Mouse (Mus musculus): ENCODE results near the gene Usp28. TPM values are rescaled to one million over a fixed set of nuclear protein-coding genes. Genes with fewer than 3 reads are reported as not detected.

The Usp28 gene
- polyA plus RNA-seq (2015; fragmentation: Nextera tagmentation; extraction: Ambion mirVana) = 12.1 and 14.4 TPM in 2 replicates

GRCm38 (mm10) chr9:48984845-48985707 is at the start of gene Usp28:
TSS of gene Usp28 (plus strand) at chr9:48985375.
- Histone ChIP-seq H3K4me1 (replicated peaks; ENCODE audit: insufficient read depth, low read length) (peaks cover 19% of the 10 kb centered on the region), H3K9me3 (replicated peaks; ENCODE audit: low read length) (no peaks in the 10 kb centered on the region), H3K27ac (peak within 1 kb of the TSS; percentile 93), H3K27me3 (ENCODE audit: insufficient read depth, low read length) (no peaks in the 10 kb centered on the region), H3K36me3 (ENCODE audit: insufficient read depth, low read length) (no peaks in the 10 kb centered on the region), H3K4me2 (ENCODE audit: low read length) (peak within 1 kb of the TSS; percentile 92), H3K9ac (ENCODE audit: low read depth, low read length) (peak within 1 kb of the TSS; percentile 78), H3K4me3 (replicated peaks; ENCODE audit: low read depth, low read length) (peak within 1 kb of the TSS; percentile 77)
- WGBS = under 1% methylated on average over 79 of the region's 94 CpGs
- ATAC-seq (replicated peaks; ENCODE audit: low FRiP score, low read depth) (peak; percentile 94), DNase-seq (ENCODE audit: low spot score) (peak; percentile 100)
- TF ChIP-seq CTCF (IDR thresholded peaks at IDR 0.05; ENCODE audit: low read depth) = 0 out of 2 replicates have a peak, but pooled peaks have one; percentile 13

GRCm38 (mm10) chr9:48942349-48942748 is 42.8 kb upstream of the Usp28 start:
- 71% methylated on average over 1 of the region's 1 CpGs for WGBS
- Histone ChIP-seq H3K4me1 (replicated peaks; ENCODE audit: insufficient read depth, low read length) (no peaks in the 10 kb centered on the region), H3K9ac (ENCODE audit: low read depth, low read length) (no peak overlapping the region), H3K27me3 (ENCODE audit: insufficient read depth, low read length) (no peaks in the 10 kb centered on the region), H3K4me2 (ENCODE audit: low read length) (no peak overlapping the region), H3K4me3 (replicated peaks; ENCODE audit: low read depth, low read length) (no peak overlapping the region), H3K27ac (no peak overlapping the region), H3K9me3 (replicated peaks; ENCODE audit: low read length) (no peaks in the 10 kb centered on the region), H3K36me3 (ENCODE audit: insufficient read depth, low read length) (no peaks in the 10 kb centered on the region)
- DNase-seq (ENCODE audit: low spot score) (no peak), ATAC-seq (replicated peaks; ENCODE audit: low FRiP score, low read depth) (no peak)
- TF ChIP-seq CTCF (IDR thresholded peaks at IDR 0.05; ENCODE audit: low read depth) = no peak

- Histone ChIP-seq H3K4me1 (replicated peaks; ENCODE audit: insufficient read depth, low read length) (no peaks in the 10 kb centered on the region), H3K9ac (ENCODE audit: low read depth, low read length) (no peak overlapping the region), H3K4me2 (ENCODE audit: low read length) (no peak overlapping the region), H3K36me3 (ENCODE audit: insufficient read depth, low read length) (no peaks in the 10 kb centered on the region), H3K4me3 (replicated peaks; ENCODE audit: low read depth, low read length) (no peak overlapping the region), H3K27me3 (ENCODE audit: insufficient read depth, low read length) (no peaks in the 10 kb centered on the region), H3K27ac (no peak overlapping the region), H3K9me3 (replicated peaks; ENCODE audit: low read length) (no peaks in the 10 kb centered on the region)
- 88% methylated on average over 4 of the region's 4 CpGs for WGBS
- ATAC-seq (replicated peaks; ENCODE audit: low FRiP score, low read depth) (no peak), DNase-seq (ENCODE audit: low spot score) (no peak)
- TF ChIP-seq CTCF (IDR thresholded peaks at IDR 0.05; ENCODE audit: low read depth) = no peak
Observed at GRCm38 (mm10) chr9:48947565-48947964, 37.6 kb upstream of the Usp28 start.

- Histone ChIP-seq H3K4me1 (replicated peaks; ENCODE audit: insufficient read depth, low read length) (peaks cover 5% of the 10 kb centered on the region; the same call in 1 of the 2 replicates), H3K9ac (ENCODE audit: low read depth, low read length) (no peak overlapping the region), H3K27ac (no peak overlapping the region), H3K4me2 (ENCODE audit: low read length) (peak overlapping the region; percentile 43), H3K27me3 (ENCODE audit: insufficient read depth, low read length) (no peaks in the 10 kb centered on the region), H3K9me3 (replicated peaks; ENCODE audit: low read length) (no peaks in the 10 kb centered on the region), H3K36me3 (ENCODE audit: insufficient read depth, low read length) (no peaks in the 10 kb centered on the region), H3K4me3 (replicated peaks; ENCODE audit: low read depth, low read length) (no peak overlapping the region)
- WGBS = 15% methylated on average over 12 of the region's 12 CpGs
- DNase-seq (ENCODE audit: low spot score) = peak; percentile 51
- TF ChIP-seq CTCF (IDR thresholded peaks at IDR 0.05; ENCODE audit: low read depth) = no peak
- no peak for ATAC-seq (replicated peaks; ENCODE audit: low FRiP score, low read depth)
Observed at GRCm38 (mm10) chr9:48961314-48961713, 23.9 kb upstream of the Usp28 start.

- H3K27me3 ChIP-seq (ENCODE audit: insufficient read depth, low read length) = no peaks in the 10 kb centered on the region
- 19% methylated on average over 7 of the region's 7 CpGs for WGBS
- H3K4me1 ChIP-seq (replicated peaks; ENCODE audit: insufficient read depth, low read length) = peaks cover 5% of the 10 kb centered on the region; the same call in 1 of the 2 replicates
- no peak for TF ChIP-seq CTCF (IDR thresholded peaks at IDR 0.05; ENCODE audit: low read depth)
- H3K9me3 ChIP-seq (replicated peaks; ENCODE audit: low read length) = no peaks in the 10 kb centered on the region
- H3K27ac ChIP-seq = no peak overlapping the region
- no peaks in the 10 kb centered on the region for H3K36me3 ChIP-seq (ENCODE audit: insufficient read depth, low read length)
- no peak overlapping the region for H3K9ac ChIP-seq (ENCODE audit: low read depth, low read length)
- ATAC-seq (replicated peaks; ENCODE audit: low FRiP score, low read depth) = no peak
- H3K4me2 ChIP-seq (ENCODE audit: low read length) = no peak overlapping the region
- no peak overlapping the region for H3K4me3 ChIP-seq (replicated peaks; ENCODE audit: low read depth, low read length)
- DNase-seq (ENCODE audit: low spot score) = no peak
Observed at GRCm38 (mm10) chr9:48962131-48962530, 23.0 kb upstream of the Usp28 start.

- Histone ChIP-seq H3K4me2 (ENCODE audit: low read length) (no peak within 1 kb of the TSS), H3K27me3 (ENCODE audit: insufficient read depth, low read length) (no peaks in the 10 kb centered on the region), H3K9me3 (replicated peaks; ENCODE audit: low read length) (no peaks in the 10 kb centered on the region), H3K36me3 (ENCODE audit: insufficient read depth, low read length) (no peaks in the 10 kb centered on the region), H3K9ac (ENCODE audit: low read depth, low read length) (no peak within 1 kb of the TSS), H3K27ac (no peak within 1 kb of the TSS), H3K4me1 (replicated peaks; ENCODE audit: insufficient read depth, low read length) (peaks cover 5% of the 10 kb centered on the region; the same call in 1 of the 2 replicates), H3K4me3 (replicated peaks; ENCODE audit: low read depth, low read length) (no peak within 1 kb of the TSS)
- TF ChIP-seq CTCF (IDR thresholded peaks at IDR 0.05; ENCODE audit: low read depth) = peak; percentile 54
- 67% methylated on average over 7 of the region's 7 CpGs for WGBS
- no peak for ATAC-seq (replicated peaks; ENCODE audit: low FRiP score, low read depth)
- no peak for DNase-seq (ENCODE audit: low spot score)
Observed at GRCm38 (mm10) chr9:48964587-48965040, 20.6 kb upstream of the Usp28 start, which contains the start of gene Htr3b. TSS of gene Htr3b (minus strand) at chr9:48964990.

Measured in kidney, postnatal 0 days (tissue).